Mouse (Mus musculus) urinary bladder, postnatal 0 days (tissue): ENCODE data around the gene Lamc1. TPM values are rescaled to one million over a fixed set of nuclear protein-coding genes. Genes with fewer than 3 reads are reported as not detected.

Experiments used
- polyA plus RNA-seq: library from polyadenylated mRNA; unstranded; fragments of >200 nt; fragmentation: Nextera tagmentation; extraction: Ambion mirVana; gene quantifications from 2 replicates; pipeline ENCODE4 v1.2.1, GENCODE M21; 2015

Gene Lamc1
- polyA plus RNA-seq = 72.9 and 87.3 TPM in 2 replicates

GRCm38 (mm10) chr1:153332444-153333295 lies at the start of gene Lamc1:
Gene Lamc1 (minus strand): TSS chr1:153332786.

DNA sequence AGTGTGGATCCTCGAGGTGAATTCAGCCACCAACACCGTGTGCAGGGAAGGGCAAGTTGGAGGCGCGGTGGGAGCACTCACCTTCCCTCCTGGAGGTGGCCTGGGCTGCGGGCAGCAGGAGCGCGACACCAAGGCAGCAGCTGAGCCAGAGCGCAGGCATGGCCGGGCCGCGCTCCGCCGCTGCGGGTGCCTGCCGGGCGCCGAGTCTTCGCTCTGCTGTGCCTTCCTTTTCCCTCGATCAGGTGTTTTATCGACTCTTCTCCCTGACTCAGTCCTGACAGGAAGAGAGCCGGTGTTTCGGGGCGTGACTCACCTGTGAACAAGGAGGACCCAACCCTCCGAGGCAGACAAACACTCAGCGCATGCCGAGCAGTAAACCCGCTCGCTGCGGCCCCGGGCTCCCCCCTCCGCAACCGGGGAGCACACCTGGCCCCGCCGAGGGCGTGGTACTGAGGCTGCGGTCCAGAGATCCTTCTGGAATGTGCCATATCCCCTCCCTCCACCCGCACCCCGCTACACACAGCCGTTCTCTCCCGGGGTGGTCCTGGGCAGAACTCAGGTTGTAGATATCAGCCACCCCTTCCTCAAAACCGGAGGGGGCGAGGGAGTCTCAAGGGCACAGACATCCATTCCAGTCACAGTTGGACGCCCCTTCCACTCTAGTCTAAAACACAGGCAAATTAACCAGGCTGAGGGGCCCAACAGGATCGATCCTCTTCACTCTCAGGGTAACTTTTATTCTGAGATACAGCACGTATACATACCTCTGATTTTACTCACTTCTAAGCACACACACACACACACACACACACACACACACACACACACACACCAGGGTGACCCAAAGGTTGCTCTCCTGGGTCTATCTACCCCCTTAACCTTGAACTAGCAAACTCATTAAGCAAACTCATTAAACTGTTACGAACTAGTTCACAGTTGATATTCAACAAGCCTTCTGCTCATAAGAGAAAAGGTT lies 146.5 kb downstream of the Lamc1 start, which contains the start of gene Lamc2:
Gene Lamc2 (minus strand): TSS at position 620 of the 976 bp plus-strand sequence.

Other genes with a start within 250 kb of the Lamc1 start
- gene Lamc2, start 146.3 kb downstream of the Lamc1 start, polyA plus RNA-seq = 30.8 and 31.7 TPM in 2 replicates
- gene Shcbp1l, start 92.4 kb upstream of the Lamc1 start, polyA plus RNA-seq = 0.07 TPM in 1 of 2 replicates, not detected in the other
- 13.6 and 14.8 TPM in 2 replicates for gene Dhx9, start 154.9 kb upstream of the Lamc1 start, polyA plus RNA-seq
- gene Npl, start 217.3 kb upstream of the Lamc1 start, polyA plus RNA-seq = 6.2 and 7.4 TPM in 2 replicates